ENCODE assay signal across 13 mouse cellular contexts in genomic region chr11:118240388-118240787, GRCm38 (mm10). TPM values are rescaled to one million over a fixed set of nuclear protein-coding genes. Genes with fewer than 3 reads are reported as not detected.
DNase-seq lines count a peak whose midpoint lies in the region; ATAC-seq lines count a peak whose summit lies in the region.
"Had no signal": no experiment of that assay in that cellular context is flagged by ENCODE, and none has a peak within 500 bp of the region (broad histone marks: within the 10 kb centered on the region; RNA-seq: fewer than 3 reads in every experiment).

No protein-coding gene starts in this region.

- 73% methylated on average over 4 of the region's 4 CpGs for WGBS in hindbrain, embryonic 11.5 days
- WGBS in hindbrain, embryonic 14.5 days = 84% methylated on average over 4 of the region's 4 CpGs

- H3K9me3 ChIP-seq in hindbrain, embryonic 11.5 days (ENCODE audit: control insufficient read depth, low read length) = no peaks in the 10 kb centered on the region
- no peaks in the 10 kb centered on the region for H3K9me3 ChIP-seq in hindbrain, embryonic 14.5 days (ENCODE audit: control insufficient read depth, low read length)
- H3K9me3 ChIP-seq: forebrain, embryonic 13.5 days; G1E; liver, embryonic 13.5 days had no signal

- no peaks in the 10 kb centered on the region for H3K27me3 ChIP-seq in hindbrain, embryonic 11.5 days (ENCODE audit: control insufficient read depth, insufficient read depth, low read length)
- H3K27me3 ChIP-seq in hindbrain, embryonic 14.5 days (ENCODE audit: control insufficient read depth, insufficient read depth, low read length) = no peaks in the 10 kb centered on the region
- H3K27me3 ChIP-seq: forebrain, embryonic 13.5 days; liver, embryonic 13.5 days had no signal

- no peaks in the 10 kb centered on the region for H3K36me3 ChIP-seq in hindbrain, embryonic 11.5 days (ENCODE audit: control insufficient read depth, insufficient read depth, low read length)
- no peaks in the 10 kb centered on the region for H3K36me3 ChIP-seq in hindbrain, embryonic 14.5 days (replicated peaks; ENCODE audit: control insufficient read depth, insufficient read depth)
- H3K36me3 ChIP-seq: G1E; liver, embryonic 13.5 days had no signal

- no peak overlapping the region for H3K9ac ChIP-seq in hindbrain, embryonic 11.5 days (ENCODE audit: low read depth, low read length)
- no peak overlapping the region for H3K9ac ChIP-seq in hindbrain, embryonic 14.5 days
- H3K9ac ChIP-seq: forebrain, embryonic 13.5 days; liver, embryonic 13.5 days had no signal

- no peak overlapping the region for H3K4me2 ChIP-seq in hindbrain, embryonic 11.5 days (replicated peaks; ENCODE audit: low read depth, low read length)
- no peak overlapping the region for H3K4me2 ChIP-seq in hindbrain, embryonic 14.5 days (replicated peaks)
- H3K4me2 ChIP-seq: forebrain, embryonic 13.5 days; liver, embryonic 13.5 days had no signal

- H3K4me1 ChIP-seq in hindbrain, embryonic 11.5 days (replicated peaks; ENCODE audit: control insufficient read depth, insufficient read depth, low read length) = peaks cover 9% of the 10 kb centered on the region
- peaks cover 6% of the 10 kb centered on the region for H3K4me1 ChIP-seq in hindbrain, embryonic 14.5 days (replicated peaks; ENCODE audit: control insufficient read depth, insufficient read depth, low read length)

- no peak overlapping the region for H3K4me3 ChIP-seq in hindbrain, embryonic 11.5 days (ENCODE audit: low read depth, low read length)
- H3K4me3 ChIP-seq in hindbrain, embryonic 14.5 days (replicated peaks; ENCODE audit: low read length) = no peak overlapping the region
- H3K4me3 ChIP-seq: forebrain, embryonic 13.5 days; liver, embryonic 13.5 days had no signal

- DNase-seq in hindbrain, embryonic 11.5 days (ENCODE audit: low spot score) = no peak
- no peak for DNase-seq in hindbrain, embryonic 14.5 days (ENCODE audit: low spot score)
- DNase-seq in CD4-positive helper T cell, adult 2 months (ENCODE audit: low read depth, low spot score) = peak; percentile 60
- DNase-seq in CD4-positive, CD25-positive, alpha-beta regulatory T cell, adult 2 months (ENCODE audit: low read depth, low spot score) = peak; percentile 62
- DNase-seq in urinary bladder, postnatal 25 days (ENCODE audit: low spot score) = no peak
- DNase-seq: gastrocnemius, postnatal 10 days; kidney, postnatal 10 days; liver, embryonic 13.5 days had no signal

- no peak for ATAC-seq in hindbrain, embryonic 11.5 days (ENCODE audit: low FRiP score)
- no peak for ATAC-seq in hindbrain, embryonic 14.5 days (ENCODE audit: low FRiP score)
- peak; percentile 22; the same call in 1 of the 2 replicates for ATAC-seq in granulocyte monocyte progenitor cell, adult 5-6 weeks (replicated peaks; ENCODE audit: poor library complexity, severe bottlenecking)
- ATAC-seq in megakaryocyte progenitor cell, adult 5-6 weeks (replicated peaks; ENCODE audit: poor library complexity) = no peak
- ATAC-seq: forebrain, embryonic 13.5 days had no signal

- 0 out of 2 replicates have a peak overlapping the region, but pooled peaks have one; percentile 67 for H3K27ac ChIP-seq in hindbrain, embryonic 11.5 days (ENCODE audit: low read depth, low read length)
- no peak overlapping the region for H3K27ac ChIP-seq in hindbrain, embryonic 14.5 days
- H3K27ac ChIP-seq: forebrain, embryonic 13.5 days; liver, embryonic 13.5 days; macrophage had no signal

RNA-seq across cellular contexts. Expression of gene Cyth1, which starts 8.0 kb away (rescaled TPM):
- 16.5 and 16.7 TPM in 2 replicates for polyA plus RNA-seq in hindbrain, embryonic 11.5 days (2014; fragmentation: Nextera tagmentation; extraction: Ambion mirVana)
- polyA plus RNA-seq in hindbrain, embryonic 14.5 days (2014; fragmentation: Nextera tagmentation; extraction: Ambion mirVana) = 18.1 and 18.7 TPM in 2 replicates
- 24.9 and 27.7 TPM in 2 replicates for total RNA-seq in granulocyte monocyte progenitor cell, adult 5-6 weeks (2014; fragmentation: Nextera tagmentation)
- total RNA-seq in granulocyte monocyte progenitor cell, adult 5-6 weeks (2017) = 38.6 and 43.6 TPM in 2 replicates
- total RNA-seq in megakaryocyte progenitor cell, adult 5-6 weeks (2015) = 12.3 and 15.1 TPM in 2 replicates
- 45.5 and 56.3 TPM in 2 replicates for total RNA-seq in megakaryocyte progenitor cell, adult 5-6 weeks (2017)

RNA-seq across cellular contexts. Expression of gene Usp36, which starts 49.7 kb away (rescaled TPM):
- 9.8 and 9.9 TPM in 2 replicates for polyA plus RNA-seq in hindbrain, embryonic 11.5 days (2014; fragmentation: Nextera tagmentation; extraction: Ambion mirVana)
- polyA plus RNA-seq in hindbrain, embryonic 14.5 days (2014; fragmentation: Nextera tagmentation; extraction: Ambion mirVana) = 11.9 and 13.6 TPM in 2 replicates
- 27.6 and 28.6 TPM in 2 replicates for total RNA-seq in granulocyte monocyte progenitor cell, adult 5-6 weeks (2014; fragmentation: Nextera tagmentation)
- 9.3 and 12.5 TPM in 2 replicates for total RNA-seq in granulocyte monocyte progenitor cell, adult 5-6 weeks (2017)
- total RNA-seq in megakaryocyte progenitor cell, adult 5-6 weeks (2015) = 19.1 and 23.7 TPM in 2 replicates
- total RNA-seq in megakaryocyte progenitor cell, adult 5-6 weeks (2017) = 11.7 and 14.1 TPM in 2 replicates

Comparison
In these comparisons a context has a peak if more than half of its experiments do, and no peak if none do; other contexts are left out.
1. DNase-seq: peak in CD4-positive helper T cell, adult 2 months (single experiment) and CD4-positive, CD25-positive, alpha-beta regulatory T cell, adult 2 months (single experiment); none in hindbrain, embryonic 11.5 days (single experiment), hindbrain, embryonic 14.5 days (single experiment) and urinary bladder, postnatal 25 days (single experiment).